Mouse (Mus musculus) MEL (cell line): ENCODE data around the gene Fndc3b. TPM values are rescaled to one million over a fixed set of nuclear protein-coding genes. Genes with fewer than 3 reads are reported as not detected.

ENCODE experiments used
- DNase-seq: peaks from one replicate; pipeline ENCODE4 v3.0.0; 2011; ENCODE audit warnings: low read depth, low spot score
- H3K27ac ChIP-seq: 2 replicates; pipeline ENCODE4 v1.5.1; 2012; ENCODE audit warnings: low read depth, mild to moderate bottlenecking, control low read depth, low read length, moderate library complexity; ENCODE audit not compliant: control insufficient read depth
- H3K27me3 ChIP-seq, 2 experiments: fragments of 150-350 bp in 1 of 2; sonication (generic) in 1 of 2; 2 replicates each; pipeline ENCODE4 v1.6.1; 2012; ENCODE audit warnings: low read length in 2 of 2, mild to moderate bottlenecking in 2 of 2, improper control_type of control experiment in 1 of 2, moderate library complexity in 1 of 2; ENCODE audit not compliant: insufficient read depth in 2 of 2, control insufficient read depth in 1 of 2
- H3K36me3 ChIP-seq, 2 experiments: 2 replicates each; pipeline ENCODE4 v1.6.1; 2012 to 2014; ENCODE audit warnings: low read length in 2 of 2, improper control_type of control experiment in 1 of 2, inconsistent platforms in 1 of 2, mild to moderate bottlenecking in 1 of 2; ENCODE audit not compliant: insufficient read depth in 2 of 2, control insufficient read depth in 1 of 2
- H3K4me1 ChIP-seq, 2 experiments: fragments of 150-350 bp in 1 of 2; sonication (generic) in 1 of 2; 2 replicates each; pipeline ENCODE4 v1.6.1; 2012; ENCODE audit warnings: low read length in 2 of 2, improper control_type of control experiment in 1 of 2, mild to moderate bottlenecking in 1 of 2; ENCODE audit not compliant: insufficient read depth in 2 of 2, control insufficient read depth in 1 of 2
- H3K4me3 ChIP-seq, 2 experiments: fragments of 150-350 bp in 1 of 2; sonication (generic) in 1 of 2; 2 replicates each; pipeline ENCODE4 v1.5.1; 2012; ENCODE audit warnings: low read depth in 2 of 2, low read length in 2 of 2, mild to moderate bottlenecking in 2 of 2, moderate library complexity in 2 of 2, control low read depth in 1 of 2, improper control_type of control experiment in 1 of 2; ENCODE audit not compliant: control insufficient read depth in 1 of 2, insufficient read depth in 1 of 2
- H3K79me2 ChIP-seq: 2 replicates; pipeline ENCODE4 v1.6.1; 2012; ENCODE audit warnings: mild to moderate bottlenecking, low read length, moderate library complexity; ENCODE audit not compliant: control insufficient read depth, poor library complexity, insufficient read depth
- H3K9ac ChIP-seq: 2 replicates; pipeline ENCODE4 v1.6.1; 2012; ENCODE audit warnings: low read depth, mild to moderate bottlenecking, control low read depth, low read length, moderate library complexity; ENCODE audit not compliant: control insufficient read depth, poor library complexity, severe bottlenecking
- H3K9me3 ChIP-seq: fragments of 150-350 bp; sonication (generic); replicated peaks from 2 replicates; pipeline ENCODE4 v1.6.1; 2012; ENCODE audit warnings: mild to moderate bottlenecking, low read length, improper control_type of control experiment, moderate library complexity; ENCODE audit not compliant: insufficient read depth
- BHLHE40 ChIP-seq: IDR thresholded peaks from 2 replicates; pipeline ENCODE4 v1.6.1; 2012; ENCODE audit warnings: low read depth, mild to moderate bottlenecking, inconsistent platforms, low read length, improper control_type of control experiment, borderline replicate concordance
- CHD2 ChIP-seq: IDR thresholded peaks from 2 replicates; pipeline ENCODE4 v1.6.1; 2011; ENCODE audit warnings: low read length, improper control_type of control experiment
- ELF1 ChIP-seq: IDR thresholded peaks from 2 replicates; pipeline ENCODE4 v1.6.1; 2014; ENCODE audit warnings: low read depth, mild to moderate bottlenecking, inconsistent platforms, low read length, improper control_type of control experiment, moderate library complexity
- GABPA ChIP-seq: IDR thresholded peaks from 2 replicates; pipeline ENCODE4 v1.6.1; 2012; ENCODE audit warnings: low read depth, mild to moderate bottlenecking, inconsistent platforms, low read length, improper control_type of control experiment, moderate library complexity
- GATA1 ChIP-seq: IDR thresholded peaks from 2 replicates; pipeline ENCODE4 v1.6.1; 2011; ENCODE audit warnings: low read depth, low read length, improper control_type of control experiment
- HCFC1 ChIP-seq: IDR thresholded peaks from 2 replicates; pipeline ENCODE4 v1.6.1; 2012; ENCODE audit warnings: low read depth, mild to moderate bottlenecking, inconsistent platforms, low read length, improper control_type of control experiment, moderate library complexity
- MAFK ChIP-seq: IDR thresholded peaks from 2 replicates; pipeline ENCODE4 v1.6.1; 2011; ENCODE audit warnings: low read depth, mild to moderate bottlenecking, low read length, improper control_type of control experiment, borderline replicate concordance
- MEF2A ChIP-seq: IDR thresholded peaks from 2 replicates; pipeline ENCODE4 v1.6.1; 2014; ENCODE audit warnings: low read depth, mild to moderate bottlenecking, inconsistent platforms, low read length, improper control_type of control experiment; ENCODE audit not compliant: poor library complexity, insufficient replicate concordance, severe bottlenecking; ENCODE audit errors: extremely low read depth
- MYB ChIP-seq: IDR thresholded peaks from 2 replicates; pipeline ENCODE4 v1.6.1; 2011; ENCODE audit warnings: mild to moderate bottlenecking, low read depth, low read length, improper control_type of control experiment
- MYC ChIP-seq: IDR thresholded peaks from 2 replicates; pipeline ENCODE4 v1.6.1; 2011; ENCODE audit warnings: low read depth, mild to moderate bottlenecking, low read length, improper control_type of control experiment, moderate library complexity
- NELFE ChIP-seq: IDR thresholded peaks from 2 replicates; pipeline ENCODE4 v1.6.1; 2011; ENCODE audit warnings: low read depth, low read length, improper control_type of control experiment
- NRF1 ChIP-seq: IDR thresholded peaks from 2 replicates; pipeline ENCODE4 v1.6.1; 2014; ENCODE audit warnings: low read depth, mild to moderate bottlenecking, inconsistent platforms, low read length, improper control_type of control experiment, moderate library complexity; ENCODE audit not compliant: poor library complexity, insufficient read depth, severe bottlenecking
- POLR2A ChIP-seq, 2 experiments: IDR thresholded peaks; 2 replicates each; pipeline ENCODE4 v1.6.1; 2011 to 2012; ENCODE audit warnings: low read length in 2 of 2, mild to moderate bottlenecking in 2 of 2, control low read depth in 1 of 2, improper control_type of control experiment in 1 of 2, low read depth in 1 of 2, moderate library complexity in 1 of 2; ENCODE audit not compliant: control insufficient read depth in 1 of 2, insufficient read depth in 1 of 2, poor library complexity in 1 of 2
- POLR2AphosphoS2 ChIP-seq: IDR thresholded peaks from 2 replicates; pipeline ENCODE4 v1.6.1; 2011; ENCODE audit warnings: low read length, improper control_type of control experiment
- RAD21 ChIP-seq: IDR thresholded peaks from 2 replicates; pipeline ENCODE4 v1.6.1; 2011; ENCODE audit warnings: mild to moderate bottlenecking, low read depth, low read length, improper control_type of control experiment
- SIN3A ChIP-seq: IDR thresholded peaks from 2 replicates; pipeline ENCODE4 v1.6.1; 2012; ENCODE audit warnings: low read length, improper control_type of control experiment, inconsistent platforms
- TAL1 ChIP-seq: IDR thresholded peaks from 2 replicates; pipeline ENCODE4 v1.6.1; 2012; ENCODE audit warnings: mild to moderate bottlenecking, inconsistent platforms, low read length, moderate library complexity, mixed read lengths
- TBP ChIP-seq: IDR thresholded peaks from 2 replicates; pipeline ENCODE4 v1.8.0; 2011; ENCODE audit warnings: low read depth, low read length, improper control_type of control experiment
- USF1 ChIP-seq: IDR thresholded peaks from 2 replicates; pipeline ENCODE4 v1.6.1; 2014; ENCODE audit warnings: low read depth, mild to moderate bottlenecking, inconsistent platforms, low read length, improper control_type of control experiment, moderate library complexity
- USF2 ChIP-seq, 2 experiments: IDR thresholded peaks; 2 replicates each; pipeline ENCODE4 v1.6.1; 2011 to 2012; ENCODE audit warnings: improper control_type of control experiment in 2 of 2, low read length in 2 of 2, borderline replicate concordance in 1 of 2, inconsistent platforms in 1 of 2, low read depth in 1 of 2, mild to moderate bottlenecking in 1 of 2; ENCODE audit not compliant: insufficient read depth in 1 of 2
- ZC3H11A ChIP-seq: IDR thresholded peaks from 2 replicates; pipeline ENCODE4 v1.6.1; 2012; ENCODE audit warnings: low read depth, mild to moderate bottlenecking, inconsistent platforms, low read length, improper control_type of control experiment
- ZKSCAN1 ChIP-seq: IDR thresholded peaks from 2 replicates; pipeline ENCODE4 v1.6.1; 2012; ENCODE audit warnings: low read depth, mild to moderate bottlenecking, inconsistent platforms, low read length, improper control_type of control experiment, moderate library complexity
- ZMIZ1 ChIP-seq: IDR thresholded peaks from 2 replicates; pipeline ENCODE4 v1.6.1; 2012; ENCODE audit warnings: low read depth, mild to moderate bottlenecking, inconsistent platforms, low read length, improper control_type of control experiment, moderate library complexity
- ZNF384 ChIP-seq: IDR thresholded peaks from 2 replicates; pipeline ENCODE4 v1.6.1; 2012; ENCODE audit warnings: low read depth, mild to moderate bottlenecking, inconsistent platforms, low read length, improper control_type of control experiment
- polyA plus RNA-seq, 2 experiments: library from polyadenylated mRNA; stranded (reverse) in 1 of 2; unstranded in 1 of 2; fragments of >175 nt in 1 of 2; fragments of >200 nt in 1 of 2; gene quantifications; 2 replicates each; pipeline versions ENCODE4 v1.2.1 to v1.2.4; 2012; ENCODE audit warnings: low replicate concordance in 2 of 2, low read depth in 1 of 2; ENCODE audit not compliant: insufficient read length in 2 of 2, insufficient read depth in 1 of 2, missing spikeins in 1 of 2
- total RNA-seq: library from RNA; depleted of rRNA; stranded (reverse); fragments of 300-350 nt; gene quantifications from 2 replicates; pipeline ENCODE4 v1.2.3, GENCODE M21; 2012

The Fndc3b gene
- total and polyA plus RNA-seq, 3 experiments, result not detected

DNA sequence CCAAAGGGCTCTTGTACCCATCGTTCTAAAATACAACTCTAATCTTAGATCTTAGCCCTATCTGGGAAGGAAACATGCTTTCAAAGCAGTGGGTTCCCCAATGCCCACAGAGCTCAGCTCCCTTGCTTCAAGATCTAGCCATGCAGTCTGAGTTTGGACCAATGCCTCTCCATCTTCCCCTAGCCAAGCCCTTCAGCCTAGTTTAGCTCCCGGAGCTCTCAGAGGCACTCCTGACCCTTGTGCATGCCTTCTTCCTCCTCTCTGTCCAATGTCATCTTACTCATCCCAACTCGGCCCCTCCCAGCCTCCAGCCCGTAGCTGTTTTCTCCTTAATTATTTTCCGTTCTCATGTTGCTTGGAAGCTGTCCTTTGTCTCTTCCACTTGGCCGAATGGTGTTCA, 1.3 kb upstream of the Fndc3b start:
- TF ChIP-seq HCFC1, result no peak
- TF ChIP-seq MAFK, result no peak
- no peak for TF ChIP-seq CHD2
- TF ChIP-seq ZKSCAN1, result no peak
- TF ChIP-seq MEF2A, result no peak
- TF ChIP-seq BHLHE40, result no peak
- TF ChIP-seq RAD21, result no peak
- TF ChIP-seq NRF1, result no peak
- no peak for TF ChIP-seq GABPA
- TF ChIP-seq NELFE, result no peak
- no peak for TF ChIP-seq GATA1
- TF ChIP-seq MYB, result no peak
- no peaks in the 10 kb centered on the region for H3K36me3 ChIP-seq
- no peaks in the 10 kb centered on the region for H3K79me2 ChIP-seq
- no peak overlapping the region for H3K27ac ChIP-seq
- no peak overlapping the region for H3K4me3 ChIP-seq
- DNase-seq, result no peak
- no peaks in the 10 kb centered on the region for H3K9me3 ChIP-seq
- no peak overlapping the region for H3K9ac ChIP-seq
- H3K4me1 ChIP-seq, result no peaks in the 10 kb centered on the region
- H3K27me3 ChIP-seq, result no peaks in the 10 kb centered on the region

DNA sequence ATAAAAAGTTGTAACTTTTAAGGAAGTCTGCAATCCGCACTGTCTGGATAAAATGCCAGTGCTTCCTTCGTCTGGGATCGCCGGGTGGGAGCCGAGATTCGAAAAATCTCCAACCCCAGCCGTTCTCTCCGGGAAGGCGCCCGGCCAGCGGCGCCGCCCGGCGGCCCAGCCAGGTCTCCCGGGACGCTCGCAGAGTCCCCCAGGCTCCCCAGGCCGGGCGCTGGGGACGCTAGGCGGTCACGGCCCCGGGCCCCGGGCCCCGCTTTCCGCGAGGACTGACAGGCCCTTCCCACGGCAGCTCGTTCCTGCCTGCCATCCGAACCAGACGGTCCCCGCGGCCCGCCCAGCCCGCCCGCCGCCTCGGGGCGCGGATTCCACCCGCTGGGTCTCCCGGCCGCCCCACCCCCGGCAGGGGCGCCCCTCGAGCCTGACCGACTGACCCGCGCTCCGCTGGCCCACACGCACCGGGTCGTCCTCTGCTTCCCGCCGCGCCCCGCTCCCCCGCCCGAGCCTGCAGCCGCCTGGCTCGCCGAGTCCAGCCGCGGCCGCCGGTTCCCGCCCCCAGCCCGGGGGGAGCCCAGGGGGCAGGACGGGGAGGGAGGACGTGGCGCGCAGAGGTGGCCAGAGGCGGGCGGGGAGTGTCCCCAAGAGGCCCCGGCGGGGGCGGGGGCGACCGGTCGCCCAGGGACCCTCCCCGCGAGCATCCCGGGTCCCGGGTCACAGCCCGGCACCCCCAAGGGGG, 1.0 kb downstream of the Fndc3b start:
- no peak for TF ChIP-seq POLR2A (IDR thresholded peaks at IDR 0.05; ENCODE audit: control insufficient read depth in 1 of 2, insufficient read depth in 1 of 2, low read depth in 1 of 2, low read length in 2 of 2, poor library complexity in 1 of 2)
- no peak for TF ChIP-seq ELF1
- TF ChIP-seq USF2 (IDR thresholded peaks at IDR 0.05; ENCODE audit: borderline replicate concordance in 1 of 2, insufficient read depth in 1 of 2, low read depth in 1 of 2, low read length in 2 of 2), result no peak
- no peak for TF ChIP-seq TBP
- no peak for TF ChIP-seq TAL1
- no peak for TF ChIP-seq POLR2AphosphoS2
- no peak for TF ChIP-seq MYC
- no peak for TF ChIP-seq ZMIZ1
- TF ChIP-seq SIN3A, result no peak
- TF ChIP-seq USF1, result no peak
- TF ChIP-seq ZC3H11A, result no peak
- TF ChIP-seq ZNF384, result no peak
- no peak for TF ChIP-seq ZKSCAN1
- Histone ChIP-seq H3K9me3 (no peaks in the 10 kb centered on the region), H3K27me3 (no peaks in the 10 kb centered on the region), H3K27ac (no peak overlapping the region), H3K36me3 (no peaks in the 10 kb centered on the region), H3K4me1 (no peaks in the 10 kb centered on the region), H3K4me3 (no peak overlapping the region), H3K79me2 (no peaks in the 10 kb centered on the region), H3K9ac (no peak overlapping the region)
- no peak for DNase-seq
